In genomic region chr9:54664358-54664757, GRCm38 (mm10) we compare ENCODE assay signal across 17 mouse cellular contexts. TPM values are rescaled to one million over a fixed set of nuclear protein-coding genes. Genes with fewer than 3 reads are reported as not detected.
DNase-seq lines count a peak whose midpoint lies in the region.
"Had no signal": no experiment of that assay in that cellular context is flagged by ENCODE, and none has a peak within 500 bp of the region (broad histone marks: within the 10 kb centered on the region; RNA-seq: fewer than 3 reads in every experiment).

No protein-coding gene starts in this region.

- peak; percentile 67 to 71 for DNase-seq in cerebellum, postnatal 10 days
- DNase-seq in cerebellum, postnatal 36 days = no peak
- DNase-seq in left cerebral cortex, postnatal 4 days = peak; percentile 54
- DNase-seq in left cerebral cortex, postnatal 25 days (ENCODE audit: low spot score in 2 of 2) = no peak
- peak; percentile 51 to 53 for DNase-seq in right cerebral cortex, postnatal 10 days (ENCODE audit: low spot score in 2 of 2)
- no peak for DNase-seq in right cerebral cortex, postnatal 25 days
- peak; percentile 70 for DNase-seq in testis, postnatal 10 days (ENCODE audit: low spot score)
- no peak for DNase-seq in heart, postnatal 10 days
- DNase-seq: adrenal gland, postnatal 10 days; gastrocnemius, adult 2 months; heart, postnatal 14 days; kidney, adult 9 months; kidney, postnatal 10 days; liver; lung, postnatal 4 days; thymus, adult 18-20 months; thymus, postnatal 25 days had no signal

- intact Hi-C loops in left cerebral cortex, postnatal 4 days (cut with DNase I) = no loop called here
- intact Hi-C loops in left cerebral cortex, postnatal 25 days (cut with DNase I) = no loop called here
- intact Hi-C loops in heart, postnatal 10 days (cut with DNase I) = no loop called here

RNA-seq across cellular contexts. Expression of gene Acsbg1, which starts 2.7 kb away (rescaled TPM):
- 10 to 100 TPM; 37.5 to 43.1 TPM for total RNA-seq in left cerebral cortex, postnatal 4 days (2021)
- 100 to 1,000 TPM; 119 to 141 TPM for total RNA-seq in left cerebral cortex, postnatal 25 days (2021)
- under 1 TPM in 1 of 2 experiments, not detected in 1; 0.62 TPM for total RNA-seq in heart, postnatal 10 days (2021)

RNA-seq across cellular contexts. Expression of gene Dnaja4, which starts 34.3 kb away (rescaled TPM):
- total RNA-seq in left cerebral cortex, postnatal 4 days (2021) = 10 to 100 TPM; 11.8 to 13.0 TPM
- 10 to 100 TPM; 36.3 to 39.0 TPM for total RNA-seq in left cerebral cortex, postnatal 25 days (2021)
- 10 to 100 TPM; 44.1 to 53.9 TPM for total RNA-seq in heart, postnatal 10 days (2021)

Comparison
In these comparisons a context has a peak if more than half of its experiments do, and no peak if none do; other contexts are left out.
1. DNase-seq: peak in cerebellum, postnatal 10 days (2 of 2), left cerebral cortex, postnatal 4 days (single experiment), right cerebral cortex, postnatal 10 days (2 of 2) and testis, postnatal 10 days (single experiment); none in cerebellum, postnatal 36 days (0 of 2), left cerebral cortex, postnatal 25 days (0 of 2), right cerebral cortex, postnatal 25 days (single experiment) and heart, postnatal 10 days (0 of 2).
2. RNA of gene Acsbg1, which starts 2.7 kb away (total RNA-seq): 119 to 141 TPM in left cerebral cortex, postnatal 25 days and 37.5 to 43.1 TPM in left cerebral cortex, postnatal 4 days; 0.62 TPM in heart, postnatal 10 days; every median in the first group is over 10 times any median in the second.